Mouse (Mus musculus) stomach, postnatal 0 days (tissue): ENCODE data around the gene Manba.

Experiments used
- CTCF ChIP-seq: IDR thresholded peaks from 2 replicates; pipeline ENCODE4 v1.5.1; 2016; ENCODE audit warnings: antibody characterized with exemption, low read depth, mild to moderate bottlenecking, moderate library complexity
- EP300 ChIP-seq: optimal IDR thresholded peaks from 2 replicates; pipeline ENCODE3; 2016; ENCODE audit warnings: antibody characterized with exemption

DNA sequence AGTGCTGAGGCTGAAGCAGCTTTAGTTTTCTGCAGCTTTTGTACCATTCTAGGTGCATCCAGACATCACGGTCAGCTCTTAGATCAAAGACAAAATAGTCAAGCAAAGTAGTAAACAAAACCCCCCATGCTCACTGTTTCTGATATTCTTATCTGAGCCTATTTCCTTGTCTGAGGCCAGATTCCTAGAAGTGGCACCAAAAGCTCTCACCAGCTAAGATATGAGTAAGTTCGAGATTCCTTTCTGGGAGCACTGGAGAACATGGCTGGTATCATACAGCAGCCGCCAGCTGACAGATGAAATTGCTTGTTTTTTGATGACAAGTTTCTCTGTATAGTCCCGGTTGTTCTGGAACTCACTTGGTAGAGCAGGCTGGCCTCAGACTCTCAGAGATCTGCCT is 2.4 kb downstream of the Manba start:
- TF ChIP-seq CTCF, result no peak
- TF ChIP-seq EP300, result no peak
